Mouse (Mus musculus) spleen, adult 2 months (tissue): Measurements from ENCODE around the gene Bmyc. TPM values are rescaled to one million over a fixed set of nuclear protein-coding genes. Genes with fewer than 3 reads are reported as not detected.

Experiments used
- DNase-seq, 2 experiments: peaks; one replicate each; pipeline versions ENCODE4 v3.0.0 to v3.0.0-alpha.2; 2012 to 2021; ENCODE audit warnings: low spot score in 2 of 2, low read depth in 1 of 2
- H3K27ac ChIP-seq: fragments of 200-500 bp; 2 replicates; pipeline ENCODE4 v1.5.1; 2012; ENCODE audit warnings: low read length, inconsistent platforms; ENCODE audit not compliant: insufficient read depth
- H3K27me3 ChIP-seq: fragments of 200-500 bp; 2 replicates; pipeline ENCODE4 v1.6.1; 2012; ENCODE audit warnings: mild to moderate bottlenecking, moderate library complexity, low read length, inconsistent platforms; ENCODE audit not compliant: control insufficient read depth, insufficient read depth
- H3K36me3 ChIP-seq: fragments of 200-500 bp; 2 replicates; pipeline ENCODE4 v1.6.1; 2012; ENCODE audit warnings: mild to moderate bottlenecking, low read length, inconsistent platforms; ENCODE audit not compliant: control insufficient read depth, insufficient read depth
- H3K4me1 ChIP-seq: fragments of 200-500 bp; 2 replicates; pipeline ENCODE4 v1.6.1; 2011; ENCODE audit warnings: inconsistent platforms; ENCODE audit not compliant: control insufficient read depth, insufficient read depth, insufficient read length
- H3K4me3 ChIP-seq: fragments of 200-500 bp; 2 replicates; pipeline ENCODE4 v1.5.1; 2011; ENCODE audit warnings: mild to moderate bottlenecking, inconsistent platforms; ENCODE audit not compliant: insufficient read depth, insufficient read length; ENCODE audit errors: extremely low read depth
- CTCF ChIP-seq: fragments of 200-500 bp; IDR thresholded peaks from 2 replicates; pipeline ENCODE4 v1.5.1; 2011; ENCODE audit warnings: mild to moderate bottlenecking, inconsistent platforms; ENCODE audit not compliant: insufficient read depth, insufficient read length, insufficient replicate concordance; ENCODE audit errors: extremely low read depth
- POLR2A ChIP-seq: fragments of 200-500 bp; IDR thresholded peaks from 2 replicates; pipeline ENCODE4 v1.6.1; 2011; ENCODE audit warnings: low read depth, low read length, inconsistent platforms
- WGBS: fragments of 180-500 bp; shearing (Covaris S2); methylation state at CpG from one replicate; pipeline ENCODE4 v1.1.7; 2018; 5-methylcytosine and 5-hydroxymethylcytosine counted together
- polyA plus RNA-seq: library from polyadenylated mRNA; depleted of rRNA; stranded (reverse); fragments of >200 nt; gene quantifications from 2 replicates; pipeline ENCODE4 v1.2.3, GENCODE M21; 2012

Bmyc gene
- polyA plus RNA-seq, 1 experiment = 55.3 TPM

GRCm38 (mm10) chr2:25664125-25664524 lies 42.4 kb upstream of the Bmyc start:
- DNase-seq = no peak
- Histone ChIP-seq H3K27me3 (no peaks in the 10 kb centered on the region), H3K36me3 (no peaks in the 10 kb centered on the region), H3K27ac (no peak overlapping the region), H3K4me3 (no peak overlapping the region), H3K4me1 (no peaks in the 10 kb centered on the region)
- no peak for TF ChIP-seq POLR2A
- TF ChIP-seq CTCF = no peak
- 86% methylated on average over 5 of the region's 5 CpGs for WGBS

GRCm38 (mm10) chr2:25666516-25666915 lies 40.0 kb upstream of the Bmyc start:
- Histone ChIP-seq H3K27me3 (no peaks in the 10 kb centered on the region), H3K4me1 (no peaks in the 10 kb centered on the region), H3K27ac (no peak overlapping the region), H3K4me3 (no peak overlapping the region), H3K36me3 (no peaks in the 10 kb centered on the region)
- TF ChIP-seq CTCF = no peak
- no peak for TF ChIP-seq POLR2A
- WGBS = 68% methylated on average over 1 of the region's 1 CpGs
- no peak for DNase-seq

- WGBS = 90% methylated on average over 3 of the region's 3 CpGs
- DNase-seq = no peak
- H3K4me3 ChIP-seq = no peak within 1 kb of the TSS
- no peaks in the 10 kb centered on the region for H3K27me3 ChIP-seq
- H3K4me1 ChIP-seq = no peaks in the 10 kb centered on the region
- H3K27ac ChIP-seq = no peak within 1 kb of the TSS
- no peaks in the 10 kb centered on the region for H3K36me3 ChIP-seq
- TF ChIP-seq CTCF (no peak), POLR2A (no peak)
Measured at GRCm38 (mm10) chr2:25676486-25676885, 30.1 kb upstream of the Bmyc start, which contains the start of gene Lcn6. Lcn6 (plus strand) TSS chr2:25676786.

GRCm38 (mm10) chr2:25679559-25679958 lies 27.0 kb upstream of the Bmyc start:
- 26% methylated on average over 6 of the region's 6 CpGs for whole genome bisulfite sequencing
- Histone ChIP-seq H3K27me3 (no peaks in the 10 kb centered on the region), H3K4me1 (no peaks in the 10 kb centered on the region), H3K27ac (no peak overlapping the region), H3K36me3 (no peaks in the 10 kb centered on the region), H3K4me3 (no peak overlapping the region)
- TF ChIP-seq CTCF = no peak
- no peak for TF ChIP-seq POLR2A
- DNase-seq = no peak

GRCm38 (mm10) chr2:25682426-25682825 lies 24.1 kb upstream of the Bmyc start, which contains the start of gene Lcn10:
Lcn10 (plus strand) TSS chr2:25682726.
- Histone ChIP-seq H3K27ac (no peak within 1 kb of the TSS), H3K4me1 (no peaks in the 10 kb centered on the region), H3K27me3 (no peaks in the 10 kb centered on the region), H3K36me3 (no peaks in the 10 kb centered on the region), H3K4me3 (no peak within 1 kb of the TSS)
- no peak for DNase-seq
- TF ChIP-seq POLR2A (no peak), CTCF (no peak)
- WGBS = 61% methylated on average over 2 of the region's 2 CpGs

GRCm38 (mm10) chr2:25686941-25687340 lies 19.6 kb upstream of the Bmyc start:
- H3K4me3 ChIP-seq = no peak overlapping the region
- TF ChIP-seq CTCF = no peak
- TF ChIP-seq POLR2A = no peak

GRCm38 (mm10) chr2:25694605-25695004 lies 11.9 kb upstream of the Bmyc start:
- Histone ChIP-seq H3K4me3 (no peak overlapping the region), H3K4me1 (no peaks in the 10 kb centered on the region), H3K27me3 (no peaks in the 10 kb centered on the region), H3K36me3 (no peaks in the 10 kb centered on the region), H3K27ac (no peak overlapping the region)
- TF ChIP-seq POLR2A (no peak), CTCF (peak; percentile 58; the same call in 1 of the 2 replicates)
- peak; percentile 21 to 57 for DNase-seq

More at GRCm38 (mm10) chr2:25686941-25687340, 19.6 kb upstream of the Bmyc start:
- DNase-seq = no peak
- WGBS = 69% methylated on average over 4 of the region's 4 CpGs
- Histone ChIP-seq H3K4me1 (no peaks in the 10 kb centered on the region), H3K36me3 (no peaks in the 10 kb centered on the region), H3K27me3 (no peaks in the 10 kb centered on the region), H3K27ac (no peak overlapping the region)

- DNase-seq = no peak
- no peak for TF ChIP-seq POLR2A
- no peak for TF ChIP-seq CTCF
- Histone ChIP-seq H3K36me3 (no peaks in the 10 kb centered on the region), H3K27ac (no peak overlapping the region), H3K4me1 (no peaks in the 10 kb centered on the region), H3K4me3 (no peak overlapping the region), H3K27me3 (no peaks in the 10 kb centered on the region)
- WGBS = 65% methylated on average over 4 of the region's 4 CpGs
Measured at GRCm38 (mm10) chr2:25696951-25697350, 9.6 kb upstream of the Bmyc start.
